Mouse (Mus musculus): Measurements from ENCODE around the gene Tlr7. TPM values are rescaled to one million over a fixed set of nuclear protein-coding genes. Genes with fewer than 3 reads are reported as not detected.
"Not testable (repeated sequence)": the region's sequence is repeated elsewhere in the genome, so short reads cannot be mapped to it uniquely, and the experiment has no call there.

Gene Tlr7
- polyA plus RNA-seq, 1 experiment from 2014 or later: 0.31 TPM

- Histone ChIP-seq H3K4me3 (no peak overlapping the region), H3K36me3 (no peaks in the 10 kb centered on the region), H3K27ac (replicated peaks) (no peak overlapping the region), H3K9ac (no peak overlapping the region), H3K4me1 (replicated peaks) (no peaks in the 10 kb centered on the region), H3K9me3 (no peaks in the 10 kb centered on the region), H3K4me2 (no peak overlapping the region), H3K27me3 (0 out of 2 replicates have a peak, but pooled peaks cover 7% of the 10 kb centered on the region)
- no peak for ATAC-seq (ENCODE audit: low FRiP score, low read depth)
- 78% methylated on average over 1 of the region's 1 CpGs for WGBS
Measured at GRCm38 (mm10) chrX:167332607-167333006, 2.2 kb upstream of the Tlr7 start.

DNA sequence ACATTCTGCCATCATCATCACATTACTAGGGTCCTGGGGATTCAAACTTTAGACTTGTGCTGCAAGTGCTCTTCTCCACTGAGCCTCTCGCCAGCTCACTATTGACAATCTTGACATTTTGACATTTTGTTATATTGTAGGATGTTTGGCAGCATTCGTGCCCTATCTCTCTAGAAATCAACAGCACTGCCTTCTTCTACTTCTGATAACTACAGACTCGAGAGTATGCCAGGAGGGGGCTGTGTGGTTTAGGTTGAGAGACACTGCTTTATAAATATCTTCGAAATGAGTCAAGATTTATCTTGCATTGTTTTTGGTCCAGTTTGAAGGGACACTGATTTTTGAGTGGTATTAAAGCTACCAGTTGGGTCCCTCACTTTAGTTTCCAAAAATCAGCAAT is 635 bp upstream of the Tlr7 start:
- no peak overlapping the region for H3K9ac ChIP-seq
- no peak overlapping the region for H3K4me2 ChIP-seq
- 0 out of 2 replicates have a peak, but pooled peaks cover 9% of the 10 kb centered on the region for H3K27me3 ChIP-seq
- no peaks in the 10 kb centered on the region for H3K9me3 ChIP-seq
- no peak overlapping the region for H3K4me3 ChIP-seq
- H3K4me1 ChIP-seq (replicated peaks): no peaks in the 10 kb centered on the region
- no peaks in the 10 kb centered on the region for H3K36me3 ChIP-seq
- WGBS: 77% methylated on average over 4 of the region's 4 CpGs
- no peak for ATAC-seq (ENCODE audit: low FRiP score, low read depth)
- no peak overlapping the region for H3K27ac ChIP-seq (replicated peaks)

DNA sequence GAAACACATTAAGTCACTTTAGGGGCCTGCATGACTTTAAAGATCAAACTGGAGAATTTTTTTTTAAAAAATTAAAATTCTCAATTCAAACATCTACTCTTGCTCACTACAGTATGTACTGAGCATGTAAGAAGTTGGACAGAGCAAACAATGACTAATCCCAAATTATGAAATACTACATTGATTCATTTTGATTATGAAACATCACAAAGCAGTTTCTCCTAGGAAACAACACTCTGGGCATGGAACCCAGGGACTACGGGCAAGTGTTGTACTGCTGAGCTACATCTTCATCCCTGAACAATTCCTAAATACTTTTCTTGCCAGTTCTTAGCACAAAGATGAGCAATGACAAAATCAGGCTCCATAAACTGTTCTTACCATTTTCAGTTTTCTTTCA is 738 bp downstream of the Tlr7 start:
- no peak overlapping the region for H3K4me3 ChIP-seq
- H3K9ac ChIP-seq: no peak overlapping the region
- no peaks in the 10 kb centered on the region for H3K36me3 ChIP-seq
- no peak for ATAC-seq (ENCODE audit: low FRiP score, low read depth)
- no peaks in the 10 kb centered on the region for H3K9me3 ChIP-seq
- no peak overlapping the region for H3K27ac ChIP-seq (replicated peaks)
- H3K4me1 ChIP-seq (replicated peaks): no peaks in the 10 kb centered on the region
- H3K27me3 ChIP-seq: 0 out of 2 replicates have a peak, but pooled peaks cover 14% of the 10 kb centered on the region
- no peak overlapping the region for H3K4me2 ChIP-seq
- 90% methylated on average over 1 of the region's 1 CpGs for WGBS

GRCm38 (mm10) chrX:167329098-167329497 is 1.3 kb downstream of the Tlr7 start:
- Histone ChIP-seq H3K27ac (replicated peaks) (no peak overlapping the region), H3K27me3 (0 out of 2 replicates have a peak, but pooled peaks cover 14% of the 10 kb centered on the region), H3K9ac (no peak overlapping the region), H3K4me3 (no peak overlapping the region), H3K4me2 (no peak overlapping the region), H3K9me3 (no peaks in the 10 kb centered on the region), H3K36me3 (no peaks in the 10 kb centered on the region), H3K4me1 (replicated peaks) (no peaks in the 10 kb centered on the region)
- no peak for ATAC-seq (ENCODE audit: low FRiP score, low read depth)
- 64% methylated on average over 1 of the region's 1 CpGs for WGBS

DNA sequence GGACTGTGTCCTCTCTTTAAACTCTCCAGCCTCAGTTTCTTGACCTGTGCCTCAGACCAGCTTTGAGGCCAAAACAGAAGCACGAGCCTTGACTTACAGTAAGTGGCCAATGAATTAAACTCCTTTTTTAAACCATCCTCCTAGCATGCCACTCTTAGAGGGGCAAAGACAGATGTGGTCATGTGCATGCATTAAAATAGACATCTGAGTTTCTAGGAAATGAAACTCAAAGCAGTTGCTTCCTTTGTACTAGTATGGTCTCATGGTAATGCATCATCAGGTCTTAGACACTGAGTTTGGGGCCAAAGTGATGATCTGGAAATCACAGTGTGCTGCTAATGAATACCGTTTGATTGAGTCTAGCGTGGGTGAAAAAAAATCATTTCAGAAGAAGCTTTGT is 1.8 kb downstream of the Tlr7 start:
- H3K36me3 ChIP-seq: no peaks in the 10 kb centered on the region
- no peak overlapping the region for H3K9ac ChIP-seq
- no peak for ATAC-seq (ENCODE audit: low FRiP score, low read depth)
- H3K9me3 ChIP-seq: no peaks in the 10 kb centered on the region
- no peak overlapping the region for H3K4me3 ChIP-seq
- no peaks in the 10 kb centered on the region for H3K4me1 ChIP-seq (replicated peaks)
- 0 out of 2 replicates have a peak, but pooled peaks cover 14% of the 10 kb centered on the region for H3K27me3 ChIP-seq
- WGBS: 94% methylated on average over 3 of the region's 3 CpGs
- H3K27ac ChIP-seq (replicated peaks): no peak overlapping the region
- no peak overlapping the region for H3K4me2 ChIP-seq

DNA sequence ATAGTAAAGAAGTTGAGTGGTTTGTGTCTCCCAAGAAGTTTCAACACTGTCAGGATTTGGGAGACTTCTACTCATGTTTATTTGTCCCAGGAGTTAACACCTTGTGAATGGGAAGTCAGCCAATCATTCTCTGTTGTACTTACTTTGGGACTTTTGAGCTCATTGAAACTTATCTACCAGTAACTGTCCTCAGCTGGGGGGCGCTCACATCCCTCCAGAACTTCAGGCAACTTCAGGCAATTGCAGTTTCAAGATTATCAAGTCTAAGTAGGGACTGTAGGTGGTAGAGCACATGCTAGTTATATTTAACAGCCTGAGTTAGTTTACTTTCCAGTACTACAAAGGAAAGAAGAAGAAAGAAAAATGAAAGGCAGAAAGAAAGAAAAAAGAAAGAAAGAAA is 6.6 kb downstream of the Tlr7 start:
- H3K36me3 ChIP-seq: no peaks in the 10 kb centered on the region
- H3K4me1 ChIP-seq (replicated peaks): no peaks in the 10 kb centered on the region
- H3K4me2 ChIP-seq: no peak overlapping the region
- H3K9me3 ChIP-seq: no peaks in the 10 kb centered on the region
- no peak overlapping the region for H3K4me3 ChIP-seq
- WGBS: 56% methylated on average over 1 of the region's 1 CpGs
- no peak overlapping the region for H3K9ac ChIP-seq
- no peak for ATAC-seq (ENCODE audit: low FRiP score, low read depth)
- 0 out of 2 replicates have a peak, but pooled peaks cover 9% of the 10 kb centered on the region for H3K27me3 ChIP-seq
- no peak overlapping the region for H3K27ac ChIP-seq (replicated peaks)

- no peak overlapping the region for H3K4me2 ChIP-seq
- H3K9me3 ChIP-seq: no peaks in the 10 kb centered on the region
- no peak for ATAC-seq (ENCODE audit: low FRiP score, low read depth)
- H3K27me3 ChIP-seq: 0 out of 2 replicates have a peak, but pooled peaks cover 14% of the 10 kb centered on the region
- WGBS: 47% methylated on average over 4 of the region's 4 CpGs
- no peak overlapping the region for H3K27ac ChIP-seq (replicated peaks)
- H3K36me3 ChIP-seq: no peaks in the 10 kb centered on the region
- H3K9ac ChIP-seq: no peak overlapping the region
- H3K4me3 ChIP-seq: no peak overlapping the region
- no peaks in the 10 kb centered on the region for H3K4me1 ChIP-seq (replicated peaks)
Measured at GRCm38 (mm10) chrX:167321233-167321806, 9.0 kb downstream of the Tlr7 start.

DNA sequence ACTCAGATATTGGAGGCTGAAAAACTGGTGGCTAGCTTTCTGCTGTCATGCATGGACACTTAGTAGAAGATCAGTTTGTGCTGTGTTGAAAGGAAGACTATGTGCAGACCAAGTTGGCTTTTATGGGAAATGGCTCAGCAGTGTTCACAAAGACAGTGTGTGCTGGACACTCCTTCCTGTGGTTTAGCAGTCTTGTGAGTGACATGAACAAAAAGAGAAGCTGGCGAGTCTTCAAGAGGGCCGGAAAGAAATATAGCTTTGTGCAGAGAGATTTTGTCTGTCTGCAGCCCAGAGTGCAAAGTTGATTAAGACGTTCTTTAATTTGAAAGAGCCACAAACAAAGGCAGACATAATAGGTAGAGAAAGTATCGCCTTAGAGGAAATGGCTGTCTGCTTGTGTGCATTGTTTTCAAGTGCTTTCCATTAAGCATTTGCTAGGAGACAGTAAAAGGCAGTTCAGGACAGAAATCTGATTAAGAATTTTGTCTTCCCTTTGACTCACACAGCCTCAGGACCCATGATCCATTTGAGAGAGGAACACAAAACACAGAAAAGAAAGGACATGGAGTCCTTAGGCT is 11.4 kb downstream of the Tlr7 start:
- no peak overlapping the region for H3K9ac ChIP-seq
- ATAC-seq (ENCODE audit: low FRiP score, low read depth): peak; percentile 71
- no peaks in the 10 kb centered on the region for H3K9me3 ChIP-seq
- no peaks in the 10 kb centered on the region for H3K36me3 ChIP-seq
- H3K27ac ChIP-seq (replicated peaks): no peak overlapping the region
- H3K4me1 ChIP-seq (replicated peaks): no peaks in the 10 kb centered on the region
- H3K4me3 ChIP-seq: no peak overlapping the region
- no peak overlapping the region for H3K4me2 ChIP-seq
- 0 out of 2 replicates have a peak, but pooled peaks cover 8% of the 10 kb centered on the region for H3K27me3 ChIP-seq
- 38% methylated on average over 4 of the region's 4 CpGs for WGBS

GRCm38 (mm10) chrX:167315766-167316165 is 14.6 kb downstream of the Tlr7 start:
- no peaks in the 10 kb centered on the region for H3K4me1 ChIP-seq (replicated peaks)
- WGBS: 39% methylated on average over 5 of the region's 5 CpGs
- no peak overlapping the region for H3K4me2 ChIP-seq
- no peak for ATAC-seq (ENCODE audit: low FRiP score, low read depth)
- H3K9ac ChIP-seq: no peak overlapping the region
- no peaks in the 10 kb centered on the region for H3K9me3 ChIP-seq
- 0 out of 2 replicates have a peak, but pooled peaks cover 8% of the 10 kb centered on the region for H3K27me3 ChIP-seq
- no peak overlapping the region for H3K4me3 ChIP-seq
- H3K27ac ChIP-seq (replicated peaks): no peak overlapping the region
- no peaks in the 10 kb centered on the region for H3K36me3 ChIP-seq

DNA sequence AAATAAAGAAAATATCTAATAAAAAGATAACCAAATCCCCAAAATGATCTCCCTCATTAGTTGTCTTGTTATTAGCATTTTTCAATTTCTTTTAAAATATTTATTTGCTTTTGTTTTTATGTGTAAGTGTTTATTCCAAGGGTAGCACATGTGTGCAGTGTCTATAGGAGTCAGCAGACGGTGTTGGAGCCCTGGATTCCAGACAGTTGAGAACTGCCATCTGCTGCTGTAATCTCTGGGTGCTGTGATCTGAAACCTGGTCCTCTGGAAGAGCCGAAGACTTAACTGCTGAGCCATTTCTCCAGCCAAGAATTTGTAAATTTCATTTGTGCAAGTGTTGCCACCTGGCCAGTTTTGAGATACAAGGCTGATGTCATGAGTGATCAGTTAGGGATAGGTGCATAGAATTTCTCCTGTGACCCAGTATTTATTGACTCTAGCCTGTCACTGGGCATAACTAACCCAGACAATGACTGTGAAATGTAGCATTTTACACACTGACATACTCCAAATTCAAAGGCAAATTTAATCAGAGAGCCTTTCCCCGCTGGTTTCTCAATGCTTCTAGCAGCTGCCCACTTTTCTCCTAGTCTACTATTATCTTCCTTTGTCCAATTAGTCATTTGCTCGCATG is 15.1 kb downstream of the Tlr7 start:
- WGBS: 53% methylated on average over 4 of the region's 4 CpGs
- Histone ChIP-seq H3K36me3 (no peaks in the 10 kb centered on the region), H3K27ac (replicated peaks) (no peak overlapping the region), H3K4me1 (replicated peaks) (no peaks in the 10 kb centered on the region), H3K4me3 (no peak overlapping the region), H3K9ac (no peak overlapping the region), H3K9me3 (no peaks in the 10 kb centered on the region), H3K4me2 (no peak overlapping the region), H3K27me3 (0 out of 2 replicates have a peak, but pooled peaks cover 5% of the 10 kb centered on the region)
- ATAC-seq (ENCODE audit: low FRiP score, low read depth): no peak

DNA sequence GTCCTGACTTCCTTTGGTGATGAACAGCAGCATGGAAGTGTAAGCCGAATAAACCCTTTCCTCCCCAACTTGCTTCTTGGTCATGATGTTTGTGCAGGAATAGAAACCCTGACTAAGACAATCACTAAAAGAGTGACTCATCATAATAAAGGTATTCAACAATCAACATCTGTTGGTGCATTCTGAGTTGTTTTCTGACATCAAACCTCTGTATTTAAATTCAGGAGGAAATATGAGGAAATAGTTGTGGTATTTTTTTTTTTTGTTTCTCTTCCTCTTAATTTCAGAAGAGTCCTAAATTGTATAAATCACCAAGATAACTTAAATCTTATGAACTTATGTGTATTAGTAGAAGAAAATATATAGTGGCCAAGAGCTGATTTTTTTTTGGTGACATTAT is 28.3 kb downstream of the Tlr7 start:
- not testable (repeated sequence) for H3K9ac ChIP-seq; ATAC-seq (ENCODE audit: low FRiP score, low read depth)
- WGBS: 100% methylated on average over 1 of the region's 1 CpGs

DNA sequence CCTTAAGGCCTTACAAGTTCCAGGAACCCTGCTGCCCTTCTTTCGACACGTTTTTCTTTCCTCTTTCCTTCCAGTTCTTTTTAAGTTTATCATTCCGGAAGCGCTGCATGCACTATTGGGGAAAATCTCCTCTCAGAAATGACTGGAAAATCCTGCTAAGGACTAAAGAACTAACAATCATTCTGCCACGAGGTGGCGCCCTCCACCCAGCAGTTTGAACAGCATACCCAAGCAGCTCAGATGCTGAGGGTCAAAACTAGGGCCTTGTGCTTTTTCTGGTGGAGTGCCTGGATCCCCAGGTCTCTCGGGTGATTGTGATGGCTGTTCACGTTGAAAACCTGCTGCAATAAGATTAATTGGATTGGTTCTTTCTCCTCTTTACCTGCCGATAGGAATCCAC is 53.4 kb downstream of the Tlr7 start:
- H3K9ac ChIP-seq: no peak overlapping the region
- H3K4me1 ChIP-seq (replicated peaks): no peaks in the 10 kb centered on the region
- no peak for ATAC-seq (ENCODE audit: low FRiP score, low read depth)
- 0 out of 2 replicates have a peak, but pooled peaks cover 8% of the 10 kb centered on the region for H3K27me3 ChIP-seq
- no peaks in the 10 kb centered on the region for H3K9me3 ChIP-seq
- WGBS: 22% methylated on average over 9 of the region's 9 CpGs
- peak overlapping the region; percentile 21; the same call in 1 of the 2 replicates for H3K4me2 ChIP-seq
- no peak overlapping the region for H3K4me3 ChIP-seq
- no peak overlapping the region for H3K27ac ChIP-seq (replicated peaks)
- no peaks in the 10 kb centered on the region for H3K36me3 ChIP-seq

More for the DNA sequence above, 28.3 kb downstream of the Tlr7 start:
- H3K4me3 ChIP-seq; H3K36me3 ChIP-seq; H3K4me1 ChIP-seq (replicated peaks); H3K4me2 ChIP-seq; H3K27ac ChIP-seq (replicated peaks); H3K27me3 ChIP-seq; H3K9me3 ChIP-seq: not testable (repeated sequence)

All from hindbrain, embryonic 15.5 days (tissue).